Mouse (Mus musculus): ENCODE results near the gene Ctxn1.

- no peak for TF ChIP-seq CTCF (conservative IDR thresholded peaks at IDR 0.05 in 1 of 2, IDR thresholded peaks at IDR 0.05 in 1 of 2; ENCODE audit: low read depth in 2 of 2, low read length in 2 of 2)
- TF ChIP-seq POLR2AphosphoS2 (IDR thresholded peaks at IDR 0.05; ENCODE audit: low read depth, low read length) = no peak
- no peak for TF ChIP-seq KAT2A (IDR thresholded peaks at IDR 0.05; ENCODE audit: insufficient replicate concordance, low read length)
- TF ChIP-seq ETS1 (conservative IDR thresholded peaks at IDR 0.05; ENCODE audit: low read depth, low read length) = no peak
- TF ChIP-seq EP300 (IDR thresholded peaks at IDR 0.05; ENCODE audit: low read length) = no peak
- TF ChIP-seq POLR2A (IDR thresholded peaks at IDR 0.05; ENCODE audit: low read depth, low read length) = no peak
- no peak for TF ChIP-seq CHD2 (IDR thresholded peaks at IDR 0.05; ENCODE audit: low read length)
These were observed 32.2 kb downstream of the Ctxn1 start, which contains the start of gene Lrrc8e for GRCm38 (mm10) chr8:4226739-4227347.
